Mouse (Mus musculus): Measurements from ENCODE around the gene Max.

The Max gene

GRCm38 (mm10) chr12:76954698-76955423 lies 7.1 kb downstream of the Max start:
- DNase-seq (ENCODE audit: low spot score) = peak; percentile 66

DNA sequence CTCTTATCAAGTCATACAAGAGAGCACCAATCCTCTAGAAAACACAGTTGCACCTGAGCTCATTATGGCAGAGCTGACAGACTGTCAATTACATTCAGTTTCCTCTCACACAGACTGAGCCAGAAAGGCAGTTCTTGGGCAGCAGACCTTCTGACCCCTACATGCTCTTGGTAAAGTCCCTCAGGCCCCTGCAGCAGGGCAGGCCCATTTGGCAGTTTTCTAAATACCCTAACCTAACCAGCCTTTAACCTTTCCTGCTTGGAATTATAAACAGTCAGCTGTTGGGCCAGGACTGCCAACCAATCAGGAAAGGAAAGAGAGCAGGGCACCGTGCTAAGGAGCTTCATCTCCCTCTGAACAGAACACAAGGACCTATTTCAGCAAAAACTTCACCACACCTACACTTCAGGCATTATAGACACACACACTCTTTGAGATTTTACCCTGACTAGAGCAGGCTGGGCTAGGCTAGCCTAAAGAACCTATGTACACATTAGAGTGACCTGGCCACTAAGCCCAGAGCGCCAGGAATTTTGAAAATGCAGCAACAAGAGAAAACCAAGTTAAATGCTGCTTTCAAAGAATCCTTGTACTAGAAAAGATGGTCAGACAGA lies 8.1 kb downstream of the Max start:
- DNase-seq (ENCODE audit: low spot score) = peak; percentile 12

DNA sequence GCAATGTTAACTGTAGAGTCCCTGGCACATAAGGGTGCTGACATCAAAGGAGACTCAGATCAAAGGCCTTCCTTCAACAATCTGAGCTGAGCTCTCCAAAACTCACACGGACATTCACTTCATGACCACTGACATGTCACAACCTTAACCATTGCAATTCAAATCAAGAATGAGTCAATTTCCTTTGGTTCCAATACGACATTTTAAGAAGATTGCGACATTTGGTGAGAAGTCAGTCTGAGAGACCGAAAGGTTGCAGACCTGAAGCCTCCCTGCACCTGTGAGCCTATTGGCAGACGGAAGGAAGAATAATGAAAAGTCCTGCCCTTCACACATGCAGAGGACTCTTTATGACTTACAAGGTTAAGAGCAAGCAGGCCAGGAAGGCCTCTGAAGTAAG lies 11.7 kb downstream of the Max start:
- DNase-seq (ENCODE audit: low spot score) = no peak

GRCm38 (mm10) chr12:76948781-76949180 lies 13.2 kb downstream of the Max start:
- no peak for DNase-seq (ENCODE audit: low spot score)

DNA sequence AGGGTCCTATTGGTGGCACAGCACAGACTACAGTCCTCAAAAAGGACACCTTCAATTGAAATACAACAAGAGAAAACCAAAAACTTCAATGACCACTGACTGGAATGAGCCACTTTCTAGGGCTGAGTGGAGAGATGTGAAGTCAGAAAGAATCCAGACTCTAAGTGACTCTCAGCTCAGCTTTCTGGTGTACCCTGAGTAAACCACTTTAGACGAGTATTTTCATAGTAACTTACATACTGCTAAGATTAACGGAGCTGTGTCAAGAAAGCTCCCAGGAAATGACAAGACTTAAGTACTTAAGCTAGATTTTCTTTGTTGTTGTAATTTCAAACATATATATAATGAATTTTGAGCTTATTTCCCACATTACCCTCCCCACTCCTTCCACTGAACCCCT lies 13.8 kb downstream of the Max start:
- no peak for DNase-seq (ENCODE audit: low spot score)

- no peak for DNase-seq (ENCODE audit: low spot score)
Observed at GRCm38 (mm10) chr12:76947487-76947886, 14.5 kb downstream of the Max start.

GRCm38 (mm10) chr12:76943466-76943865 lies 18.5 kb downstream of the Max start:
- no peak for DNase-seq (ENCODE audit: low spot score)

DNA sequence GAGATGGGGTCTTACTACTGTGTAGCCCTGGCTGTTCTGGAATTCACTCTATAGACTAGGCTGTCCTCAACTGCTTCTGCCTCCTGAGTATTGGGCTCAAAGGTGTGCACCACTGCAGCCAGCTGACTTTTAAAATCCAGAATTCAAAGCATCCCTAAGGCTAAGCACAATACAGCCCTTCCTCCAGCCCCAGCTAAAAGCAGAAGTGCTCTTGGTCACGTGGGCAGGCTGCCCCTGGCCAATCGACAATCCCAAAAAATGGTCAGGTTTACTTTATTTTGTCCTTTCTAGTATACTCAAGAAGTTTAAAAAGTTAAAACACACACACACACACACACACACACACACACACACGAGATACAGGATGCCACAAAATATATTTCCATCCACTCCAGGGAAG lies 19.0 kb downstream of the Max start:
- DNase-seq (ENCODE audit: low spot score) = no peak

- DNase-seq (ENCODE audit: low spot score) = no peak
Observed at GRCm38 (mm10) chr12:76942476-76942875, 19.5 kb downstream of the Max start.

DNA sequence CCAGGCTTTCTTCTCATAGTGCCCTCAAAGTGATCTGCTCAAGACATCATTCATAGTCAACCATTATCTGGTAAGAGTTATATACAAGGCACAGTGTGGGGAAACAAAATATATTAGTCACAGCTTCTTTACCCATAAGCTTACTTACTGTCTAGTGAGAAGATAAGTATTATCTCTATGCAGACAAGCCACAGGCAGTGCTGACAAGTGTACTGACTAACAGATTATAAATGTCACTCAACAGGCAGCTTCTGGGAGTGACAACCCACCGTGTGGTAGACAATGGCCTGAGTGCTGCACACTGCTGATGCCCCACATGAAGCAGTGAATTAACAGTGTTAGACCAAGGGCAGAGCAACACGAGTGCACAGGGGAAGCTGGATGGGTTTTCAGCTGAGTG lies 20.5 kb downstream of the Max start:
- DNase-seq (ENCODE audit: low spot score) = no peak

GRCm38 (mm10) chr12:76938013-76938412 lies 24.0 kb downstream of the Max start:
- no peak for DNase-seq (ENCODE audit: low spot score)

GRCm38 (mm10) chr12:76936211-76936610 lies 25.8 kb downstream of the Max start:
- DNase-seq (ENCODE audit: low spot score) = no peak

DNA sequence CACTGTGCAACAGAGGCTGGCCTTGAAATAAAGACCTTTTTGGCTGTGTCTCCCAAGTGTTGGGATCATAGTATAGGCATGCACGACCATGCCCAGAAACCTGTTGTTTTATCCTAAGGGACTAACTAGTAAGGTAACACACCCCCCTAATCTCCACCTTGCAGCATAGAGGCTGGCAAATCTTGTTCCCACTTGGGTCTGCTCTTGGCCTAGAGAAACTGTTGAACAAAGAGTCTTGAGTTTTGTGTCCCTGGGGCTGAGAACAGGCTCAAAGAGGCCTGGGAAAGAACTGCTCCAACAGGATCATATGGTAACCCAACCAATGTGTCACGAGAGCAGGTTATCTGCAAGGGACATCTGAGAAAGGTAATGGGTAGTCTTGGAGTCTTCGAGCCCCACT lies 27.6 kb downstream of the Max start:
- DNase-seq (ENCODE audit: low spot score) = no peak

DNA sequence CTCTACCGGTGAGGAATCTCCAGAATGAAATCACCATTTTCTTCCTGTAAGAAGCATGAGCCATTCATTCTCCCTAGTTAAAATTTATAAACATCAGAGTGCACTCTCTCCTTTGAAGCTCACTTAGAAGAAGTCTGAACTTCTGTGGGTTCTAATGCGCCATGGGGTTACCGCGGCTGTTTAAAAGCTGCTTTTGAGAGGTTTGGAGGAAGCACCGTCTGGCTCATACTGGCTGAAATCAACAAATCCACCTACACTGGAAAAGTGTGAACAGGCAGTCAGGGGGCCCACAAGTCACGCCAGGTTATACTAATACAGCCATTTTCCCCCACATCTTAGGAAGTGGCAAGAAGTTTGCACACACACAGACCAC lies 29.3 kb downstream of the Max start:
- DNase-seq (ENCODE audit: low spot score) = no peak

- DNase-seq (ENCODE audit: low spot score) = no peak
Observed at GRCm38 (mm10) chr12:76931739-76932687, 30.0 kb downstream of the Max start.

DNA sequence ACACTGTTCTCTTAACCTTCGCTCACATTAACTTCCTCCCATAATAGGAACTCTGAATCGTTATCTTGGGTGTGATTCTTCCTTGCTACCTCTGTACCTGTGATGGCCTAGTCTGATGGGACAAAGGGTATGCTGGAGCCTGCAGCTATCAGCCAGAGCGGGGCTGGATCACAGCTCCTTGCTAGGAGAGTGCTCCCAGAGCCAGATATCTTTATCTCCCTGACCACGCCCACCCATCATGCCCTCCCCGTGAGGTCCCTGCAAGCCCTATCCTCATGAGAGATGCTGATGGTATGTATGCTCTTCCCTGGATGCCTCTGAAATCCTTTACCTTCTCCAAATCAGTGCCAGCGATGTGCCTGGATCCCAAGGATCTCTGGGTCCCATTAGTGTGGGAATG lies 31.8 kb downstream of the Max start:
- DNase-seq (ENCODE audit: low spot score) = no peak

GRCm38 (mm10) chr12:76927539-76927938 lies 34.5 kb downstream of the Max start:
- DNase-seq (ENCODE audit: low spot score) = peak; percentile 23

DNA sequence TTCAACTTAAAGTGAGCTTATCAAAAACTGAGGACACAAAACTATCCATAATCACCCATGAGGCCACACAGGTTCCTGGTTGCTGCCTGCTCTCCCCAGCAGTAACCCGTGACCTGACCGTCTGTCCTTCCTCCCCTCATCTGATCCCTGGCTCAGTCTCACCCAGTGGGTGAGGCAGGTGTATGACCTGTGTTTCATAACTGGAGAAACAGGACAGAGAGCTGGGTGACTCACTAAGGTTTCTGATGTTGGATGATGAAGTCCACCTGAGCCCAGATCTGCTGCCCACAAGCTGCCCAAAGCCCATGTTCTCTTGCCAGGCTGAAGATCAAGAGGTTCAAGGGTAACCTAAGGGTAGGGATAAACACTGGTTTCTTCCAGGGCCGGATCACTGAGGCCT lies 35.0 kb downstream of the Max start:
- no peak for DNase-seq (ENCODE audit: low spot score)

GRCm38 (mm10) chr12:76926338-76926945 lies 35.6 kb downstream of the Max start:
- DNase-seq (ENCODE audit: low spot score) = peak; percentile 19

GRCm38 (mm10) chr12:76924904-76925604 lies 36.9 kb downstream of the Max start:
- no peak for DNase-seq (ENCODE audit: low spot score)

GRCm38 (mm10) chr12:76923118-76923517 lies 38.9 kb downstream of the Max start:
- DNase-seq (ENCODE audit: low spot score) = peak; percentile 33

GRCm38 (mm10) chr12:76920990-76921389 lies 41.0 kb downstream of the Max start:
- no peak for DNase-seq (ENCODE audit: low spot score)
